Mouse (Mus musculus) R1 (cell line): ENCODE data around the gene Glce.

Experiments
- DNase-seq: peaks from one replicate; pipeline ENCODE4 v3.0.0-alpha.2; 2018; ENCODE audit warnings: low read depth, low spot score

Gene Glce

DNA sequence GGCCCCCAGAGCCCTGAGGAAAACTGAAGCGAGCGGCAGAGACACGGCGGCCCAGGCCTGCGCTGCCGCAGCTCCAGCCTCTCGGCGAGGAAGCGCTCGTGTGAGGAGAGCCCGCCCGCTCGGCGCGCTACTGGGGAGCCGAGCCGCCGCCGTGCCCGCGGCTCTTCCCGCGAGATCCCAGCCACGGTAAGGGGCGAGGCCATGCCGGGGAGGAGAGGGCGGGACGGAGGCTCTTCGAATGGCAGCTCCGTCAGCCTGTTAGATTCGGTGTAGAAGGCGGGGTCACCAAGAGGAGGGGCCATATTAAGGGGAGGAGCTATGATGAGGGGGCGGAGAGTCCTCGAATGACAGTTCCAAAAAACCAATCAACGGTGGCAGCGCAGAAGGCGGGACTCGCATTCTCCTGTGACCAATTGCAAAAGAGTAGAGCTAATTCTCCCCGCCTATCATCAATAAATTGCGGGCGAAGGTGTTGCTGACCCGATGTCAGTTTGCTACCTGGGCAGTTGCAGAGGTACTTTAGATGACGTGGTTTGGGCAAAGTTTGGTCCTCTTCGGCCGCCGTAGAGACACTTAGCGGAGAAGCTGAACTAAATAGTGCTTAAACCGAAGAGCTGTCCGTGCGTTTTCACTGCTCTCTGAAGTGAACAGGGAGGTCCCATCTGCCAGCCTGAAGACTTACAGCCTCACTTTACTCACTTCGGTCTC, at the start of gene Glce:
Gene Glce (minus strand): TSS at position 148 of the 708 bp plus-strand sequence.
- DNase-seq = peak; percentile 98

DNA sequence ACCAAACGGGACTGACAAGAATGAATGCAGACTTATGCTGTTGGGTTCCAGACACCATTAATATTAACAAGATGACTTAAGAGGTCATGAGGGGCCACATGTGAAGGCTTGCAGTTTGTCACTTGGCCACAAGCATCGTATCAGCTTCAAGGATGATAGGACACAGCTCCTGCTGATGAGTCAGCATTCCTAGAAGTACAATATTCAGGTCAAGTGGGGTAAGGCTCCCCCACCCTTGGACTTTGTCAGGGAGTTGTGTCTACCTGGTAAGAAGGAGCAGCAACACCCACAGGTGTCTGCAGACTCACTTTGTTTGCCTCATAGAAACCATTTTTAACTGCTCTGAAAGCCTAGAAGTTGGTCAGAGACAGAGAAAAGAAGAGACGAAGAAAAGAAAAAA, 49.8 kb upstream of the Glce start:
- no peak for DNase-seq

- peak; percentile 63 for DNase-seq
Measured at GRCm38 (mm10) chr9:62170921-62171320, 48.5 kb upstream of the Glce start.

DNA sequence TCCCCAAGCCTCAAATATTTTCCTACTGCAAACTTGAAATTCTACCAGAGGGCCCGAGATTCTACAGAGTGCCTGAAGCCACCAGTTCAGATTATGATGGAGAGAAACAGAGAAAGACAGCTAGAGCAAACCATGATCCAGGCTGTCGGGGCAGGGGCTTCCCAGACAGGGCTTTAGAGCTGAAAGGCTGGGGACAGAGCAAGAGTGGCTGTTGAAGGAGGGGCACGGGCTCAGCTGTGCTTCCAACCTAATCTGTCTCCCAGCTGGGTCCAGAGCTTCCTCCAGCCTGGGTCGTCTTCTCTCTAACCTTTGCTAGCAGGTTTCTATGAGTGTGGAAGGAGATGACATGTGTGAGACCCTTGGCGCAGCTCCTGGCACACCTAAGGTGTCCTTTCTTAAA, 44.2 kb upstream of the Glce start:
- no peak for DNase-seq

GRCm38 (mm10) chr9:62166186-62166585, 43.7 kb upstream of the Glce start:
- DNase-seq = no peak

DNA sequence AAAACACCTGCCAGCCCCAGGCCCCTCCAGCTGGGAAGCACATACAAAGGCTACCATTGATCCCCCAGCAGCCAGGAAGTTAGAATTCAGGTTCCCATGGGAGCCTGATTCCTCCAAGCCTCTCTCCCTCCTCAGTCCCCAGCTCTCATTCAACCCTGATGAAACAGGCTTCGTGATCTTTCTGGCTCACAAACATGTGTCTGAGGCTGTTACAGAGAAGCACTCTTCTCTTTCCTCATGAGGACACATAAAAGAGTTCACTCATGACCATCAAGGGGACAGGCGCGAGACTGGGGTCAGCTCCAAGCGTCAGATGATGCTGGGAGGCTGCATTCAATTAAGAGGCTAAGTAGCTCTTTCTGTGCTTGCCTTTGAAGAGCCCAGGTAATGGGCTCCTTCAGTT, 40.4 kb upstream of the Glce start:
- DNase-seq = no peak

DNA sequence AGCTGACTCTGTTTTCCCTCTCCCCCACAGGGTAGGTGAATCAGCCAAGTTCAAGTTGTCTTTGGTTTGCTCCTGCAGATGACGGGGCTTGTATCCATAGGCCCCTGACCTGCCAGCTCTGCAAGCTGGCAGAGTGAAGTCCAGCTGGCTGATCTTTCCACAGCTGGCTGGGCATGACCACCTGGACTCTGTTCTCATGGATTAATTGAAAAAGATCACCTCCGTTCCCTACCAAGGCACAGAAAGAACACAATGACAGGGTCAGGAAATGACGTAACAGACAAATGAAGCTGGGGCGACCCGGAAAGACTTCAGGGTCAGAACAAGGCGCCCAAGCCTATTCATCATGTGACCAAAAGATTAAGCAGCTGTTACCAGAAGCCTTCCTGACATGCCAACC, 38.3 kb upstream of the Glce start:
- DNase-seq = no peak

DNA sequence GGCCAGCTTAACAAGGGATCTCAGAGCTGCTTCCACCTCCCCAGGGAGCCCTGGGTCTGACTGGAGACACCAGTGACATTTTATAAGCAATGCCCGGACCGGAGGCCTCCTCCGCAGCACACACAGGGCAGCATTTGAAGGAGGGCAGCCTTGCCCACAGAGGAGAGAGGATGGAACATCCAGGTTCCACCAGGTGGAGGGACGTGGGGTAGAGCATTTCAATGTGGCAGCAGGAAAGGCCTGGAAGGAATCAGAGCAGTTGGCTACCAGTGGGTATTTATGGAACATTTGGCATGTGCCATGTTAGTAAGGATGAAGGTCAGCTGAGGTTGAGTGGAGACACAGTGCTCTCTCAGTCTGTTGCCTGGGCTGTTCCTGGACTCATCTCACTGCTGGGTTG, 36.3 kb upstream of the Glce start:
- no peak for DNase-seq

- DNase-seq = no peak
Measured at GRCm38 (mm10) chr9:62155821-62156220, 33.4 kb upstream of the Glce start.

GRCm38 (mm10) chr9:62155400-62155799, 32.9 kb upstream of the Glce start:
- DNase-seq = no peak

GRCm38 (mm10) chr9:62154956-62155355, 32.5 kb upstream of the Glce start:
- DNase-seq = no peak

DNA sequence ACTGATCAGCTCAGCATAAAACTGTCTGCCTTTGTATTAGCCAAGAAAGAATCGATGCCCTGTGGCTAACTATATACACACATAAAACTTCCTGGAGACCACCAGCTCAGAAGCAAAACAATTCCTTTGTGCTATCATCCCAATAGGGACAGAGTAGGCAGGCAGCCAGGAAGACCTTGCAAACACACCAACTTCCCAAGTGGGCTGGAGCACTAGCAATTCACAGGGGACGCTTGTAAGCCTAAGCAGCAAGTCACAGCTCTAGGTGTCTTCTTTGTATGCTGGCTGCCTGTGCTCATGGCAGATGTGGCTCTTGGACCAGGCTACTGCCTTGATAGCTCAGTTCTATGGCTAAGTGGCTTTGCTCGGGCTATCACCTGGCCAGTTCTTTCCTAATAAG, 32.1 kb upstream of the Glce start:
- no peak for DNase-seq

- DNase-seq = no peak
Measured at GRCm38 (mm10) chr9:62153263-62153662, 30.8 kb upstream of the Glce start.

DNA sequence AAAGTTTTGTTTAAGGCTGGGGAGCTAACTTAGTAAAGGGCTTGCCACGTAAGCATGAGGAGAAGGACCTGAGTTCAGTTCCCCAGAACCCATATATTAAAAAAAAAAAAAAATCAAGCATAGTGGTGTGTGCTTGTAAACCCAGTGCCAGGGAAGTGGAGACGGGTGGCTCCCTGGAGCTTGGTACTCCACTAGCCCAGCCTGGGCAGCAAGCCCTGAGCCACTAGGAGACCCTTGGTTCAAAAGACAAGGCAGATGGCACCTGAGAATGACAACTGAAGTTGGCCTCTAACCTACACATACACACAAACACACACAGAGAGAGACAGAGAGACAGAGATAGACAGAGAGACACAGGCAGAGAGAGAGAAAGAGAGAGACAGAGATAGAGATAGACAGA, 30.1 kb upstream of the Glce start:
- no peak for DNase-seq

DNA sequence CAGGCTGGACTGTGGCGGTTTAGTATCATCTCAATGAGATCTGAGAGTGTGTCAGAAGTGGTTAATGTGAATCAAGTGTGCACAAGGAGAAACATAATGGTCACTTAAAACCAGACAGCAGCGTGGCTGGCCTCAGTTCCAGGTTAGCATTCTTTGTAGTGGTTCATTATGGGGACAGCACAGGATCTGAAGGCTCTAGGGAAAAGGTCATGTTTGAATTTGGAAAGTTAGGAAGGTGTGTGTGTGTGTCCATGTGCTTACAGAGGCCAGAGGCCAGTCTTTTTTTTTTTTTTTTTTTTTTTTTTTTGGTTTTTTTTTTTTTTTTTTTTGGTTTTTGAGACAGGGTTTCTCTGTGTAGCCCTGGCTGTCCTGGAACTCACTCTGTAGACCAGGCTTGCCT, 22.7 kb upstream of the Glce start:
- DNase-seq = no peak

DNA sequence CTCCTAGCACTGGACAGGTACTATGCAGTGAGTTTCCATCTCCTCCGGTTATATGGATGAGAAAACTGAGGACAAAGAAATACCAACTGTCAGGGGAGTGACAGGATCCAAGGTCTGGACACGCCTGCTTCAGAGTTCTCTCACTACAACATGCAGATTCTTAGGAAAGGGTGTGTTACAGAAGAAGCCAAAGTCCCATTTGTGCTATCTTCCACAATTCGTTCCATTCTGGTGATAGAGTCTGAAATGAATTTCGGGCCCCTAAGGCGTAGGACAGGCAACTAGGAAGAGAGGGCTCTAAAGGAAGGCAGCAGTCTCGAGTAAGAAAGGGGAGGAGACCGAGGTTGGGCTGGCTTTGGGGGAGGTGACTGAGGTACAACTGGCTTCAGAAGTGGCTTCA, 21.0 kb upstream of the Glce start:
- no peak for DNase-seq

DNA sequence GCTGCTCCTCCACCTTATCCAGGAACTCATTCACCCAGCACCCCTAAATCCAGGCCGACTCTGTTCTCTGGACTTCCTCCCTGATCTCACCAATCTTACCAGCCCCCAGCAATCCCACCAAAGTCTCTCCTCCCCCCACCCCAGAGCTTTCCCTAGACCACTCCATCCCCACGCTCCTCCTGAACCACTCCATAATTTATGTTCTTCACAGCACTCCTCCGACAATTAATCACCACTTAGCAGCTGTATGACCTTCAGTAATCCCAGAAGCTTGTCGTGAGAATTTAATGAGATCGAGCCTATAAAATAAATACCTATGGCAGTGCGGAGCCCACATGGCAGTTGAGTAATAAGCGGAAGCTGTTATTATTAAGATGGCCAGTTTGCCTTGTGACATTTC, 16.6 kb upstream of the Glce start:
- no peak for DNase-seq

GRCm38 (mm10) chr9:62137259-62137658, 14.8 kb upstream of the Glce start:
- DNase-seq = no peak

- DNase-seq = no peak
Measured at GRCm38 (mm10) chr9:62132005-62132782, 9.7 kb upstream of the Glce start.

DNA sequence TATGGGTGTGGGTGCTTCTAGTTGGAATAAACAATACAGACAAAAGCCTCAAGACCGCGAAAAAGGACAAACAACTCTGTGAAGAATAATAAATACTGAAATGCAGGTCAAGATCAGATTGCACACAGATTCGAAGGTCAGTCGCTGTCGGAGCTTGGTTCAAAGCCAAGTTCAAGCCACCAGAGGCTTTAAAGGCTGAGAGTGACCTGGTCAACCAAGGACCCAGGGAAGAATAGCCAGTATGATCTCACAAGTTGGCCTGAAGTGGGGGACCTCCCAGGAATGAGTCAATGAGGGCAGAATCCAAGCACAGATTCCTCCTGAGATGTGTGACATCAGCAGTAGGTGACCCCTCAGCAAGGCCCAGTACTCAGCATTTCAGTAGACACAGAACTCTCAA, 8.3 kb upstream of the Glce start:
- no peak for DNase-seq

DNA sequence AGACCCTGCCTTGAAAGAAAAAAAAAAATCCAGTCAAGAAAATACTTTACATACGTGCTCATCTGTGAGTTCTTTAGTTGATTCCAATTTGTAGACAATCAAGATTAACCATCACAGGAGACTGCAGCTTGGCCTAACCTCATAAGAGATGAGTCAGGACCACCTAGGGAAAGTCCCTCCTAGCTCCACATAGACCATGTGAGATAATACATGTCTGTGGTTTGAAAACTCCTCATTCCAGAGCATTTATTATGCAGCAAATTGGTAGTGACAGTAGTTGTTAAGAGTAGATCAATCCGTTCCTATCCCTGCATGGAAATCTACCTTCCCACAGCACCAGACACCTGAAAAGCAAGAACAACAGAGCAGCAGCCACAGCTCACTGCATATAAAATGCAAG, 5.6 kb upstream of the Glce start:
- DNase-seq = no peak

- no peak for DNase-seq
Measured at GRCm38 (mm10) chr9:62125986-62126575, 3.6 kb upstream of the Glce start.

DNA sequence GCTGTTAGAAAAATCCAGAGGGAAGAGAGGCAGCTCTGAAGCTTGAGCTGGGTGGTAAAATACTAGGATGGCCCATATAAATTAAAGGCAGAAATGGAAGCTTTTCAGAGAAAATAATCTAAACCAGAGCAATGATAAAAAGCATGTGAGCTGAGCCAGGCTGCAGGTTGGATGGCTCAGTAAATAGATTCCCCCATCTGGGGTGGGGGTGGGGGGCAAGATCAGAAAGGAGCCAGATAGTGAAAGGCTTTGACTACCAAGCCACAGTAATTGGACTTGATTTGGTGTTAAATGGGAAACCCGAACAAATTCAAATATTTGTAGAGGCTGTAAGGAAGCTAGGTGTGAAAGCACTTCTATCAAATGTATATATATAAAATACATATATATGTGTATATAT, 1.8 kb upstream of the Glce start:
- no peak for DNase-seq
